Mouse (Mus musculus): ENCODE data around the gene Tbp.

- TF ChIP-seq POLR2A (IDR thresholded peaks at IDR 0.05; ENCODE audit: insufficient read depth, low read depth, low read length) (no peak), CTCF (IDR thresholded peaks at IDR 0.05; ENCODE audit: insufficient read depth, low read depth, low read length) (no peak)
Observed at GRCm38 (mm10) chr17:15564928-15565300, 65.2 kb downstream of the Tbp start.

All from olfactory bulb, adult 2 months (tissue).